Mouse (Mus musculus) heart, embryonic 14.5 days (tissue): ENCODE measurements around the gene Gas2l2. TPM values are rescaled to one million over a fixed set of nuclear protein-coding genes. Genes with fewer than 3 reads are reported as not detected.
A peak's percentile ranks its signal among the peaks of the same experiment; 100 is the strongest.

Experiments
- ATAC-seq: fragments of 200-750 bp; cut with Nextera tagmentation; 2 replicates; pipeline ENCODE4 v1.8.0; 2017; ENCODE audit warnings: low read depth, moderate TSS enrichment; ENCODE audit not compliant: insufficient number of reproducible peaks, insufficient read depth, low FRiP score
- H3K27ac ChIP-seq, 2 experiments: fragments of 200-500 bp in 1 of 2; fragments of 300-500 bp in 1 of 2; sonication (generic) in 1 of 2; replicated peaks in 1 of 2; 2 replicates each; pipeline ENCODE4 v1.5.1; 2012 to 2014; ENCODE audit warnings: low read depth in 2 of 2, low read length in 2 of 2, control low read depth in 1 of 2, mild to moderate bottlenecking in 1 of 2, mixed read lengths in 1 of 2; ENCODE audit not compliant: control insufficient read depth in 1 of 2, insufficient read depth in 1 of 2
- H3K27me3 ChIP-seq: fragments of 300-500 bp; sonication (generic); 2 replicates; pipeline ENCODE4 v1.6.1; 2014; ENCODE audit warnings: mild to moderate bottlenecking, low read length, control low read depth; ENCODE audit not compliant: control insufficient read depth, insufficient read depth
- H3K36me3 ChIP-seq: fragments of 300-500 bp; sonication (generic); 2 replicates; pipeline ENCODE4 v1.6.1; 2014; ENCODE audit warnings: mild to moderate bottlenecking, control low read depth, low read length, mixed read lengths; ENCODE audit not compliant: control insufficient read depth, insufficient read depth
- H3K4me1 ChIP-seq, 2 experiments: fragments of 200-500 bp in 1 of 2; fragments of 300-500 bp in 1 of 2; sonication (generic) in 1 of 2; 2 replicates each; pipeline ENCODE4 v1.6.1; 2012 to 2014; ENCODE audit warnings: low read length in 2 of 2, control low read depth in 1 of 2, mixed read lengths in 1 of 2; ENCODE audit not compliant: control insufficient read depth in 2 of 2, insufficient read depth in 2 of 2
- H3K4me2 ChIP-seq: fragments of 300-500 bp; sonication (generic); 2 replicates; pipeline ENCODE4 v1.6.1; 2014; ENCODE audit warnings: mild to moderate bottlenecking, low read length
- H3K4me3 ChIP-seq, 2 experiments: fragments of 200-500 bp in 1 of 2; fragments of 300-500 bp in 1 of 2; sonication (generic) in 1 of 2; 2 replicates each; pipeline ENCODE4 v1.5.1; 2012 to 2014; ENCODE audit warnings: low read length in 2 of 2, mild to moderate bottlenecking in 2 of 2, control low read depth in 1 of 2, low read depth in 1 of 2, moderate library complexity in 1 of 2; ENCODE audit not compliant: control insufficient read depth in 1 of 2, insufficient read depth in 1 of 2
- H3K9ac ChIP-seq: fragments of 300-500 bp; sonication (generic); 2 replicates; pipeline ENCODE4 v1.6.1; 2014; ENCODE audit warnings: mild to moderate bottlenecking, low read length
- H3K9me3 ChIP-seq: fragments of 300-500 bp; sonication (generic); 2 replicates; pipeline ENCODE4 v1.6.1; 2016; ENCODE audit warnings: low read length, control low read depth; ENCODE audit not compliant: control insufficient read depth
- WGBS: fragments of 180-500 bp; shearing (Covaris S2); extraction: QIAGEN DNeasy Blood & Tissue Kit; methylation state at CpG from one replicate; pipeline ENCODE4 v1.1.7; 2014; 5-methylcytosine and 5-hydroxymethylcytosine counted together
- polyA plus RNA-seq: library from polyadenylated mRNA; unstranded; fragments of >200 nt; fragmentation: Nextera tagmentation; extraction: Ambion mirVana; gene quantifications from 2 replicates; pipeline ENCODE4 v1.2.1, GENCODE M21; 2014

The Gas2l2 gene
- polyA plus RNA-seq, 1 experiment from 2014 or later: not detected

GRCm38 (mm10) chr11:83424681-83425080 lies 4.6 kb downstream of the Gas2l2 start:
- H3K4me2 ChIP-seq: no peak overlapping the region
- no peak overlapping the region for H3K9ac ChIP-seq
- H3K27ac ChIP-seq: no peak overlapping the region
- H3K4me1 ChIP-seq: peaks cover 6% of the 10 kb centered on the region in 2 experiments; a peak in 2 of 4 replicates
- no peak overlapping the region for H3K4me3 ChIP-seq
- H3K36me3 ChIP-seq: no peaks in the 10 kb centered on the region
- 6% methylated on average over 8 of the region's 8 CpGs for WGBS
- H3K9me3 ChIP-seq: no peaks in the 10 kb centered on the region
- peaks cover 39% of the 10 kb centered on the region for H3K27me3 ChIP-seq
- no peak for ATAC-seq

DNA sequence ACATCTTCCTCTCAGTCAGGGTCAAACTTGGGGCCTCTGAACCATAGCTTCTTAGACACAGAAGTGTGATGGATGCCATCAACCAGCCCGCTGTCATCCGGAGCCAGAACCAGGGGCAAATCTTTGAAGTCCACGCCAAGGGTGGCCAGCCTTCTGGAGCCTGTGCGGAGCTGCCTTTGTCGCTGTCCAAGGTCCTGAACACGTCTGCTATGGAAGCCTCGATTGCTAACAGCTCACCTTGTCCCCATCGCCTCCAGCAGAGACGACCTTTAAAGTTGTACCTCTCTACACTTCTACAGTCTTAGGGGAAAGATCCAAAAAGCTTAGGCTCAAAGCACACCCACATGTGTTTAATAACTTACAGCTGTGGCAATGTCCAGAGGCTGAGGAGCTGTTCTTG lies 8.0 kb downstream of the Gas2l2 start:
- no peak overlapping the region for H3K4me2 ChIP-seq
- no peak overlapping the region for H3K27ac ChIP-seq
- WGBS: 3% methylated on average over 9 of the region's 9 CpGs
- no peak for ATAC-seq
- H3K36me3 ChIP-seq: no peaks in the 10 kb centered on the region
- H3K4me3 ChIP-seq: no peak overlapping the region
- no peak overlapping the region for H3K9ac ChIP-seq
- H3K4me1 ChIP-seq: peaks cover 2 to 6% of the 10 kb centered on the region in 2 experiments; a peak in 2 of 4 replicates
- peaks cover 44% of the 10 kb centered on the region for H3K27me3 ChIP-seq
- no peaks in the 10 kb centered on the region for H3K9me3 ChIP-seq

GRCm38 (mm10) chr11:83420338-83420737 lies 8.9 kb downstream of the Gas2l2 start:
- Histone ChIP-seq H3K27me3 (peaks cover 39% of the 10 kb centered on the region), H3K4me1 (peaks cover 2 to 6% of the 10 kb centered on the region in 2 experiments; a peak in 2 of 4 replicates), H3K36me3 (no peaks in the 10 kb centered on the region), H3K4me3 (no peak overlapping the region), H3K9me3 (no peaks in the 10 kb centered on the region), H3K4me2 (no peak overlapping the region), H3K27ac (no peak overlapping the region), H3K9ac (no peak overlapping the region)
- WGBS: 44% methylated on average over 4 of the region's 4 CpGs
- no peak for ATAC-seq

- peaks cover 39% of the 10 kb centered on the region for H3K27me3 ChIP-seq
- no peak overlapping the region for H3K27ac ChIP-seq
- no peak overlapping the region for H3K4me3 ChIP-seq
- H3K4me2 ChIP-seq: peak overlapping the region; percentile 44
- WGBS: 5% methylated on average over 38 of the region's 38 CpGs
- no peak overlapping the region for H3K9ac ChIP-seq
- no peaks in the 10 kb centered on the region for H3K9me3 ChIP-seq
- H3K36me3 ChIP-seq: no peaks in the 10 kb centered on the region
- ATAC-seq: no peak
- peaks cover 2 to 6% of the 10 kb centered on the region in 2 experiments; a peak in 2 of 4 replicates for H3K4me1 ChIP-seq
These were observed 10.7 kb downstream of the Gas2l2 start for GRCm38 (mm10) chr11:83418566-83418965.

DNA sequence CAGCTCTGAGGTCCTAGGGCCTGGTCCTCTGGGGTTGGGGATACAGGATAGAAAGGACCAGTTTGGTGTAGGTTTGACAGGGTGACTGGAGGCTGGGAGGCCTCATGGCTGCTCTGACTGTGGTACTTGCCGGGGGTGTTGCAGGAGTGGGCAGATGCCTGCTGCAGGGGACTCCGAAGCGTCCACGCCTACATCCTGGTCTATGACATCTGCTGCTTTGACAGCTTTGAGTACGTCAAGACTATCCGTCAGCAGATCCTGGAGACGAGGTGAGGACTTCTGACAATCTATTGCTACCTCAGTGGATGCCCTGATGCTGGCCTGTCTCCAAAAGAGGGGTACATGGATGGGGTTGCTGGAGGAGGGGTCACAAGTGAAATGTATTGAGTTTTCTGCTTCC lies 11.5 kb downstream of the Gas2l2 start:
- Histone ChIP-seq H3K36me3 (no peaks in the 10 kb centered on the region), H3K9ac (no peak overlapping the region), H3K4me3 (no peak overlapping the region), H3K27me3 (peaks cover 39% of the 10 kb centered on the region), H3K9me3 (no peaks in the 10 kb centered on the region), H3K27ac (no peak overlapping the region), H3K4me2 (no peak overlapping the region), H3K4me1 (peaks cover 2 to 6% of the 10 kb centered on the region in 2 experiments; a peak in 2 of 4 replicates)
- WGBS: 78% methylated on average over 7 of the region's 7 CpGs
- no peak for ATAC-seq

- no peak overlapping the region for H3K4me2 ChIP-seq
- H3K9me3 ChIP-seq: no peaks in the 10 kb centered on the region
- H3K4me3 ChIP-seq: no peak overlapping the region
- WGBS: 6% methylated on average over 5 of the region's 5 CpGs
- no peak for ATAC-seq
- no peaks in the 10 kb centered on the region for H3K36me3 ChIP-seq
- H3K27ac ChIP-seq: no peak overlapping the region
- no peak overlapping the region for H3K9ac ChIP-seq
- H3K27me3 ChIP-seq: peaks cover 37% of the 10 kb centered on the region
- H3K4me1 ChIP-seq: peaks cover 2 to 6% of the 10 kb centered on the region in 2 experiments; a peak in 2 of 4 replicates
These were observed 12.2 kb downstream of the Gas2l2 start for GRCm38 (mm10) chr11:83417080-83417479.

- ATAC-seq: no peak
- H3K9me3 ChIP-seq: no peaks in the 10 kb centered on the region
- H3K9ac ChIP-seq: peak overlapping the region; percentile 84; the same call in 1 of the 2 replicates
- WGBS: 62% methylated on average over 6 of the region's 6 CpGs
- H3K4me3 ChIP-seq: peak overlapping the region; percentile 67 to 86
- H3K27me3 ChIP-seq: no peaks in the 10 kb centered on the region
- H3K4me2 ChIP-seq: peak overlapping the region; percentile 92
- H3K36me3 ChIP-seq: 0 out of 2 replicates have a peak, but pooled peaks cover under 1% of the 10 kb centered on the region
- H3K4me1 ChIP-seq: peaks cover 9 to 20% of the 10 kb centered on the region in 2 experiments; a peak in 3 of 4 replicates
- H3K27ac ChIP-seq: no peak overlapping the region
These were observed 18.7 kb downstream of the Gas2l2 start for GRCm38 (mm10) chr11:83410510-83410909.

DNA sequence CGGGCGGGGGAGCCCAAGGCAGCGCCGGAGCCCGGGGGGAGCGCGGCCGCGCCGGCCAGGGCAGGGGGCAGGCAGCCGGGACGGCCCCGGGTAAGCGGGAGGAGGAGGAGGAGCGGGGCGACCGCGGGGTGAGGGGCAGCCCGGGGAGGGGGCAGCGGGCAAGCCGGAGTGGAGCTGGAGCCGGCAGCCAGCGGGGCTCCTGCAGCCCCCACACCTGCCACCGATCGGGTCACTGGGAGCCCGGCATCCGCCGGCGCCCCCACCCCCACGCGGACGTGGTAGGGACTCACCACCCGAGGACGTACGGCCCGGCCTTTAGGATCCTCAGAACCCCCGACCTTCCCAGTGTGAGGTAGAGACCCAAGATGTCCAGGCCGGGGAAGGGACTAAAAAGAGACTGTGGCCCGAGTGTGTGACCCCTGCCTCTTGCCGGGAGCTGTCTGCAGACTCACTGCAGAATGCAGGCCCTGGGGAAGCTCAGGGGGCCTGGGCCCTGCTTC lies 19.4 kb downstream of the Gas2l2 start:
- Histone ChIP-seq H3K27me3 (no peaks in the 10 kb centered on the region), H3K4me3 (peak overlapping the region; percentile 67 to 86), H3K9me3 (no peaks in the 10 kb centered on the region), H3K36me3 (0 out of 2 replicates have a peak, but pooled peaks cover 5% of the 10 kb centered on the region), H3K9ac (peak overlapping the region; percentile 84), H3K4me1 (peaks cover 9 to 22% of the 10 kb centered on the region in 2 experiments; a peak in 3 of 4 replicates), H3K4me2 (peak overlapping the region; percentile 92), H3K27ac (peak overlapping the region in 1 of 2 experiments; percentile 54; a peak in 2 of 4 replicates)
- ATAC-seq: no peak
- 2% methylated on average over 34 of the region's 40 CpGs for WGBS
